Mouse (Mus musculus) limb, embryonic 11.5 days (tissue): ENCODE measurements around the gene Rbm45. TPM values are rescaled to one million over a fixed set of nuclear protein-coding genes. Genes with fewer than 3 reads are reported as not detected.
A peak's percentile ranks its signal among the peaks of the same experiment; 100 is the strongest.

Experiments used
- ATAC-seq: fragments of 200-750 bp; cut with Nextera tagmentation; 2 replicates; pipeline ENCODE4 v1.8.0; 2017; ENCODE audit warnings: low read depth; ENCODE audit not compliant: insufficient number of reproducible peaks, low FRiP score, low TSS enrichment
- DNase-seq: peaks from one replicate; pipeline ENCODE4 v3.0.0-alpha.2; 2015; ENCODE audit warnings: low spot score
- H3K27ac ChIP-seq: fragments of 300-500 bp; sonication (generic); replicated peaks from 2 replicates; pipeline ENCODE4 v1.5.1; 2014; ENCODE audit warnings: low read depth, mild to moderate bottlenecking, low read length
- H3K27me3 ChIP-seq: fragments of 300-500 bp; sonication (generic); 2 replicates; pipeline ENCODE4 v1.6.1; 2014; ENCODE audit warnings: mild to moderate bottlenecking, low read length, mixed read lengths; ENCODE audit not compliant: control insufficient read depth, insufficient read depth
- H3K36me3 ChIP-seq: fragments of 300-500 bp; sonication (generic); 2 replicates; pipeline ENCODE4 v1.6.1; 2014; ENCODE audit warnings: mild to moderate bottlenecking, low read length, moderate library complexity, mixed read lengths; ENCODE audit not compliant: control insufficient read depth, insufficient read depth
- H3K4me1 ChIP-seq: fragments of 300-500 bp; sonication (generic); 2 replicates; pipeline ENCODE4 v1.6.1; 2014; ENCODE audit warnings: low read length, mixed read lengths; ENCODE audit not compliant: control insufficient read depth, insufficient read depth
- H3K4me2 ChIP-seq: fragments of 300-500 bp; sonication (generic); 2 replicates; pipeline ENCODE4 v1.6.1; 2014; ENCODE audit warnings: low read depth, mild to moderate bottlenecking, moderate library complexity; ENCODE audit not compliant: severe bottlenecking
- H3K4me3 ChIP-seq: fragments of 300-500 bp; sonication (generic); 2 replicates; pipeline ENCODE4 v1.5.1; 2014; ENCODE audit warnings: low read depth, low read length
- H3K9ac ChIP-seq: fragments of 300-500 bp; sonication (generic); 2 replicates; pipeline ENCODE4 v1.6.1; 2014; ENCODE audit warnings: mild to moderate bottlenecking, low read length
- H3K9me3 ChIP-seq: fragments of 300-500 bp; sonication (generic); 2 replicates; pipeline ENCODE4 v1.6.1; 2016; ENCODE audit warnings: low read length; ENCODE audit not compliant: control insufficient read depth
- WGBS: fragments of 180-500 bp; shearing (Covaris S2); extraction: QIAGEN DNeasy Blood & Tissue Kit; methylation state at CpG from one replicate; pipeline ENCODE4 v1.1.7; 2014; 5-methylcytosine and 5-hydroxymethylcytosine counted together
- polyA plus RNA-seq: library from polyadenylated mRNA; unstranded; fragments of >200 nt; fragmentation: Nextera tagmentation; extraction: Ambion mirVana; gene quantifications from 2 replicates; pipeline ENCODE4 v1.2.1, GENCODE M21; 2014

The Rbm45 gene
- polyA plus RNA-seq, 1 experiment from 2014 or later, result 16.3 TPM

DNA sequence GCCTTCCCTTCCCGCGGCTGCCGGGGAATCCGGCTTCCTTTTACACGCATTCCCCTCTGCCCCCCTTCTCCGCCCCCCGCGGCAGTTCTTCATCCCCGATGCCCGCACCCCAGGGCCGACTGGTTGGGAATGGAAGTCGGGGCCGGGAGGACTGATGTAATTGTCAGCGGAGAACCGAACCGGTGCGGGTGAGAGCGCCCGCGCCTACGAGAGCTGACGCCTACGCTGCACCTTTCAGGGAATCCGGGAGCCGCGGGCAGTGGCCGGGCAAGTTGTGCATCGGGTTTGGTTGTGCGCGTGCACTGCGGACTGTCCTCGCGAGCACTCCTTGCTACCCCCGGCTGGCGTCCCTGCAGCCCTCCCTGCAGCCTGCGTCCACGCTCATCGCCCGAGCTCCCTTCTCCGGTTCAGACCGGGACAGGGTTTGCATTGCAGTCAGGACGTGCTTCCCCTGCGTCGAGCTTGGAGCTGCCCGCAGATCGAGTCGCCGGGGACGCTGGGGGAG is 37.2 kb downstream of the Rbm45 start:
- under 1% methylated on average over 44 of the region's 49 CpGs for WGBS
- peak overlapping the region; percentile 87 for H3K4me2 ChIP-seq
- no peaks in the 10 kb centered on the region for H3K9me3 ChIP-seq
- DNase-seq (peak; percentile 81), ATAC-seq (peak; percentile 52)
- peak overlapping the region; percentile 89 for H3K4me3 ChIP-seq
- H3K27ac ChIP-seq, result no peak overlapping the region; the same call in 1 of the 2 replicates
- H3K4me1 ChIP-seq, result no peaks in the 10 kb centered on the region
- no peaks in the 10 kb centered on the region for H3K36me3 ChIP-seq
- H3K9ac ChIP-seq, result peak overlapping the region; percentile 79
- H3K27me3 ChIP-seq, result no peaks in the 10 kb centered on the region

DNA sequence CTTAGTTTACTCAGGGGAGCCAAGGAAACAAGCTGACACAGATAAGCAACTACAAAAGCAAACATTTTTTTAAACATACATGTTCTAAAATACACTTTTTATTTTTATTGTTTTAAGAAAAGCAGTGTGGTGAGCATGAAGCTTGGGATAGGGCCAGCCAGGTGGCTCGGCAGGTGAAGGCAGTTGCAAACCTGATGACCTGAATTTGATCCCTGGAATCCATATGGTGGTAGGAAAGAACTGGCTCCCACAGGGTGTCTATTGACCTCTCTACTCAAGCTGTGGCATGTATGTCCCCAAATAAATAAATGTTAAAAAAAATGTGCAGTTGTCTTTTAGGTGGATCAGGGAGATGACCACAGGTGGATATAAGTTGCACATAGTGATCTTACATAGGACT is 39.7 kb downstream of the Rbm45 start:
- DNase-seq (no peak), ATAC-seq (no peak)
- no peak overlapping the region for H3K27ac ChIP-seq
- no peak overlapping the region for H3K4me2 ChIP-seq
- no peaks in the 10 kb centered on the region for H3K27me3 ChIP-seq
- H3K4me3 ChIP-seq, result no peak overlapping the region
- H3K36me3 ChIP-seq, result no peaks in the 10 kb centered on the region
- H3K4me1 ChIP-seq, result no peaks in the 10 kb centered on the region
- no peak overlapping the region for H3K9ac ChIP-seq
- 90% methylated on average over 1 of the region's 1 CpGs for WGBS
- no peaks in the 10 kb centered on the region for H3K9me3 ChIP-seq

DNA sequence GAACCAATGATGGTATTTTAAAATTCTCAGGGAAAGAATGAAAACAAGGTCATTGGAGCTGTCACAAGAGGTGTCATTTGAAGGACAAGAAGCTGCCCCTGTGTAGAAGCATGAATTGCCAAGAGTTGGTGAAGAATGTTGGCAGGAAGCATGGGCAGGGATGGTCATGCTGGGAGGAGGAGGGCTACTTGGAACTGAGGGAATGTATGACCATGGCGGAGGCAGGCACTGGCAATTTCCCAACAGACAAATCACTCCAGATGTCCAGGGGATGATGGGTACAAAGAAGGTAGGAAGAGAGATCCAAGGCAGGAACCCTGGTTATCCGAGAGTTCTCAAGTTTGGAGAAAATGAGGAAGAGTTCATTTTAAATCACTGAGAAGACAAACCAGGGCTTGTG is 40.2 kb downstream of the Rbm45 start:
- H3K9me3 ChIP-seq, result no peaks in the 10 kb centered on the region
- H3K27me3 ChIP-seq, result no peaks in the 10 kb centered on the region
- no peak overlapping the region for H3K9ac ChIP-seq
- no peaks in the 10 kb centered on the region for H3K4me1 ChIP-seq
- DNase-seq, result no peak
- ATAC-seq, result no peak
- no peak overlapping the region for H3K4me2 ChIP-seq
- no peak overlapping the region for H3K4me3 ChIP-seq
- 93% methylated on average over 2 of the region's 2 CpGs for WGBS
- H3K27ac ChIP-seq, result no peak overlapping the region
- H3K36me3 ChIP-seq, result no peaks in the 10 kb centered on the region

DNA sequence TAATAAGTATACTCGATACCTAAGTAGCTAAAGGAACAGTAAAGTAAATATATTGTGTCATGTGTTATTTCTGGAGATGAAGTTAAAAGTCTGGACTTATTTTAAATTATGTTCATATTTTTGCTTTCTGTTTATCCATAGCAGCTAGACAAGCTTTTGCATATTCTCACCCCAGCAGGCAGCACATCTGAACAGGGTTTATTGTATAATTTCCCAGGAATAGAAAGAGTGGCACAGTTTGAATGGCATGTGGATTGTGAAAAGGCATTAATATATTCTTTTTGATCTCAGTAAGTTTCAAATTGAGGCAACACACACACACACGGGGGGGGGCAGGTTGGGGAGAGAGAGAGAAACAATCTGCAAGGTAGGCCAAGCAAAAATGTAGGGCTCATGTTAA is 43.1 kb downstream of the Rbm45 start:
- H3K9ac ChIP-seq, result no peak overlapping the region

DNA sequence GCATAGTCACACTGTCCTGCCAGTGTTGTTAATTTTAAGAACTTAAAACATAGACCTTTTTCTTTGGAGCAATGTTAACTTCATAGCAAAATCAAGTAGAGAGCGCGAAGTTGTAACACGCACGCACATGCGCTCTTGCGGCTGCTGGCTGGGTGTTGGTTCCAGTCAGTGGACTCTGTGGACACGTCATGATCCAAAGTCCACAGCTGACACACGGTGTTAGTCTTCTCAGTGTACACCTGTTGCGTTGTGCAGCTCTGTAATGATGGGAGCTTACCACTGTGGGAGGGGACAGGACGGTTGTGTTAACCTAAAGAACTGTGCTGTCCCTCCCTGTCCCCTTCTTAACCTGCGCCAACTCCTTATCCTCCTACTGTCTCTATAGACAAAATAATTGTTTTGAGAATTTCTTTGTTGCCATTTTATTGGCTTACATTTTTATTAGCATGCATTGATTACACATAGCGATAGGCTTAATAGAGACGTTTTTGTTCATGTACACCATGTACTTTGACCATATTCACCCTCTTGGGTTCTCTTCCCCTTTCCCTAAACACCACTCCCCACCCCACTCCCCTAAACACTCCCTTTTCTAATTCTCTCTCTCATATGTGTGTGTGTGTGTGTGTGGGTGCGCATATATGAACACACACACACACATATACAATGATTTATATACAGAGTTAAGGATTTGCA is 47.8 kb downstream of the Rbm45 start:
- Histone ChIP-seq H3K9me3 (no peaks in the 10 kb centered on the region), H3K4me3 (no peak overlapping the region), H3K27ac (no peak overlapping the region), H3K4me1 (no peaks in the 10 kb centered on the region; the same call in 1 of the 2 replicates), H3K9ac (no peak overlapping the region), H3K36me3 (no peaks in the 10 kb centered on the region), H3K4me2 (no peak overlapping the region), H3K27me3 (no peaks in the 10 kb centered on the region)
- DNase-seq (no peak), ATAC-seq (no peak)
- 96% methylated on average over 14 of the region's 14 CpGs for WGBS

More for the DNA sequence above, 43.1 kb downstream of the Rbm45 start:
- no peak overlapping the region for H3K4me3 ChIP-seq
- 75% methylated on average over 2 of the region's 2 CpGs for WGBS
- no peaks in the 10 kb centered on the region for H3K36me3 ChIP-seq
- H3K9me3 ChIP-seq, result no peaks in the 10 kb centered on the region
- H3K27me3 ChIP-seq, result no peaks in the 10 kb centered on the region
- no peaks in the 10 kb centered on the region for H3K4me1 ChIP-seq
- H3K27ac ChIP-seq, result no peak overlapping the region
- DNase-seq, result no peak
- no peak for ATAC-seq
- H3K4me2 ChIP-seq, result no peak overlapping the region

DNA sequence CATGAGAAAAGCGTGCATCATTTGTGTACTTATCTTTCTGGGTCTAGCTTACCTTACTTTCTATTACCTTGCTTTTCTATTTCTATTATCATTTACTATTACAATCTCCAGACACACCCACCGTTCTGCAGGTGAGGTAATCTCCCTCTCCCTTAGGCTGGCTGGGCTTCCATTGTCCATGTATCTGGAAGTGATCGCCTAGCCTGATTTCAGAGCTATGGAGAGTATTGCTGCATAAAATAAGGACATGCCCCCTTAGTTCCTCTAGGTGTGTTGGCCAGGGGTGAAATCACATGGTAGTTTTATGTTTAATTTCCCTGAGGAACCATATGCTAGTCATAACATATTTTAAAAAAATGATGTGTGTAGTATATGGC is 48.3 kb downstream of the Rbm45 start:
- DNase-seq (no peak), ATAC-seq (0 out of 2 replicates have a peak, but pooled peaks have one; percentile 57)
- no peaks in the 10 kb centered on the region for H3K27me3 ChIP-seq
- H3K27ac ChIP-seq, result no peak overlapping the region
- no peak overlapping the region for H3K4me3 ChIP-seq
- no peaks in the 10 kb centered on the region for H3K9me3 ChIP-seq
- H3K36me3 ChIP-seq, result no peaks in the 10 kb centered on the region
- WGBS, result 90% methylated on average over 3 of the region's 3 CpGs
- H3K4me1 ChIP-seq, result no peaks in the 10 kb centered on the region; the same call in 1 of the 2 replicates
- H3K4me2 ChIP-seq, result no peak overlapping the region
- H3K9ac ChIP-seq, result no peak overlapping the region

DNA sequence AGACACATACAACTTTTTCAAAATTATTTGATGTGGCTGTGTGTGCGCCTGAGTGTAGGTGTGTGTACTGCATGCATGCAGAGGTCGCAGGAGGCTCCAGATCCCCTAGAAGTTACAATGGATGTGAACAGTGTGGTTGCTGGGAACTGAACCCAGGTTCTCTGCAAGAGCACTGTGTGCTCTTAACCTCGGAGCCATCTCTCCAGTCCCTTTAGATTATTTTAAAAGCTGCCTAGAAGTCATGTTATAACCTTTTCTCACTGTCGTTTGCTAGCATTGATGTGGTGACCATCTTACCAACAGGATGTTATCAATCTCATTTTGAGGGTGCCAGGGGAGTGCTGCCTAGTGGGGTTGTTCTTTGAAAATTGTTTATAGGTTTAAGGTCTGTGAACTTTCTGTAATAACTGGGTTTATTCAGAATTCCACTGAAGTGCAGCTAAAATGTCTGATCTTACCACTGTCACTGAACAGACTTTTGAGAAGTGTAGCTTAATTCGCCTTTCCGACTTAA is 51.7 kb downstream of the Rbm45 start:
- no peaks in the 10 kb centered on the region for H3K9me3 ChIP-seq

DNA sequence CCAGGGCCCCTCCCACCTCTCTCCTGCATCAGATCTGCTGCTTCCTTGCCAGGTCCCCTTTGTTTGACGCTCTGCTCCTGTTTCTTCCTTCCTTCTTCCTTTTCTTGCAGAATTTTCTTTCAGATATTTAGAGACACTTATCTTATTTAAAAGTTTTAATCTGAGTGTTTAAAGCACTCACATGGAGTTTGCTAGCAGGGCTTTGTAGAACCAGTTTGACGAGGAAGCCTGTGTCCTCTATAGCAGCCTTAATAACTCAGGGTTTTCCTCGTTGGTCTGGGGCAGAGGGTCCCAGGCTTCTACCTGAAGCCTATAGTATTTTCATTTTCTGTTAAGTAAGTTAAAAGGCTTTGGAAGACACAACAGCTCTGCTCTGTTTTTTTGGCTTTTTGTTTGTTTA is 57.0 kb downstream of the Rbm45 start:
- no peak overlapping the region for H3K4me2 ChIP-seq
- no peak overlapping the region for H3K4me3 ChIP-seq
- no peaks in the 10 kb centered on the region for H3K27me3 ChIP-seq
- H3K4me1 ChIP-seq, result no peaks in the 10 kb centered on the region
- no peaks in the 10 kb centered on the region for H3K9me3 ChIP-seq
- no peaks in the 10 kb centered on the region for H3K36me3 ChIP-seq
- DNase-seq, result no peak
- WGBS, result 59% methylated on average over 3 of the region's 3 CpGs
- no peak overlapping the region for H3K27ac ChIP-seq
- no peak for ATAC-seq
- H3K9ac ChIP-seq, result no peak overlapping the region

More for the DNA sequence above, 51.7 kb downstream of the Rbm45 start:
- no peak overlapping the region for H3K4me2 ChIP-seq
- no peak for ATAC-seq
- H3K9ac ChIP-seq, result no peak overlapping the region
- no peaks in the 10 kb centered on the region for H3K27me3 ChIP-seq
- DNase-seq, result no peak
- WGBS, result 51% methylated on average over 6 of the region's 6 CpGs
- no peaks in the 10 kb centered on the region; the same call in 1 of the 2 replicates for H3K4me1 ChIP-seq
- H3K36me3 ChIP-seq, result no peaks in the 10 kb centered on the region
- no peak overlapping the region for H3K27ac ChIP-seq
- no peak overlapping the region for H3K4me3 ChIP-seq
